Mouse (Mus musculus) erythroblast, embryonic 14.5 days (primary cell): Measurements from ENCODE around the gene Synpr. TPM values are rescaled to one million over a fixed set of nuclear protein-coding genes. Genes with fewer than 3 reads are reported as not detected.

Source experiments
- H3K27me3 ChIP-seq: 2 replicates; pipeline ENCODE4 v1.6.1; 2012; ENCODE audit warnings: inconsistent platforms; ENCODE audit not compliant: control insufficient read depth
- H3K36me3 ChIP-seq: 2 replicates; pipeline ENCODE4 v1.6.1; 2012; ENCODE audit warnings: mild to moderate bottlenecking, inconsistent platforms; ENCODE audit not compliant: control insufficient read depth
- H3K4me1 ChIP-seq: 2 replicates; pipeline ENCODE4 v1.6.1; 2012; ENCODE audit warnings: inconsistent platforms; ENCODE audit not compliant: control insufficient read depth
- H3K4me3 ChIP-seq: replicated peaks from 2 replicates; pipeline ENCODE3; 2012; ENCODE audit warnings: moderate library complexity, mild to moderate bottlenecking, inconsistent platforms
- H3K9me3 ChIP-seq: 2 replicates; pipeline ENCODE4 v1.6.1; 2012; ENCODE audit warnings: low read length, inconsistent platforms, mixed read lengths; ENCODE audit not compliant: control insufficient read depth
- GATA1 ChIP-seq: IDR thresholded peaks from 2 replicates; pipeline ENCODE4 v1.6.1; 2012; ENCODE audit warnings: low read length, inconsistent platforms, mixed read lengths
- TAL1 ChIP-seq: IDR thresholded peaks from 3 replicates; pipeline ENCODE4 v1.6.1; 2012; ENCODE audit warnings: low read length, inconsistent platforms, mixed read lengths
- polyA plus RNA-seq: library from polyadenylated mRNA; stranded (reverse); fragments of >175 nt; gene quantifications from 2 replicates; pipeline ENCODE4 v1.2.3, GENCODE M21; 2012

The Synpr gene
- polyA plus RNA-seq, 1 experiment, result not detected

DNA sequence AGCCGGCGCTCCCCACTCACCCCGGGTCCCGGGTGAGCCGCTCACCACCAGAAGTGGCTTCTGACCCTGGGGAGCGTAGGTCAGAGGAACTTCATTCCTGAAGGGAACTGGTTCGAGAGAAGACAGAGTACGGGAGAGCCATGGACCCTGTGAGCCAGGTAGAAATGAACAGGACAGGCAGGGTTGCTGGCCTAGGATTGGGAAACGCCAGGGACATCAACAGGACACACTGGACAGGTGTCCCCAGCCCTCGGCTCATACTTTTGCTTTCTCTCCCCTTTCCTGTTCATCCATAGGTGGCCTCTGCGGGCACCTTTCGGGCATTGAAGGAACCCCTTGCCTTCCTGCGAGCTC is 242 bp downstream of the Synpr start:
- Histone ChIP-seq H3K4me1 (no peaks in the 10 kb centered on the region), H3K27me3 (no peaks in the 10 kb centered on the region), H3K36me3 (no peaks in the 10 kb centered on the region), H3K4me3 (no peak overlapping the region), H3K9me3 (no peaks in the 10 kb centered on the region)
- no peak for TF ChIP-seq GATA1
- no peak for TF ChIP-seq TAL1

- Histone ChIP-seq H3K9me3 (no peaks in the 10 kb centered on the region), H3K36me3 (no peaks in the 10 kb centered on the region), H3K27me3 (no peaks in the 10 kb centered on the region), H3K4me3 (no peak overlapping the region), H3K4me1 (no peaks in the 10 kb centered on the region)
- TF ChIP-seq TAL1 (no peak), GATA1 (no peak)
Observed at GRCm38 (mm10) chr14:13285341-13286130, 956 bp downstream of the Synpr start.

GRCm38 (mm10) chr14:13294200-13294599 is 9.6 kb downstream of the Synpr start:
- Histone ChIP-seq H3K36me3 (no peaks in the 10 kb centered on the region), H3K4me3 (no peak overlapping the region), H3K27me3 (no peaks in the 10 kb centered on the region), H3K4me1 (no peaks in the 10 kb centered on the region), H3K9me3 (no peaks in the 10 kb centered on the region)
- no peak for TF ChIP-seq TAL1
- no peak for TF ChIP-seq GATA1

GRCm38 (mm10) chr14:13314323-13314722 is 29.7 kb downstream of the Synpr start:
- TF ChIP-seq GATA1 (no peak), TAL1 (no peak)
- no peaks in the 10 kb centered on the region for H3K4me1 ChIP-seq
- no peak overlapping the region for H3K4me3 ChIP-seq
- H3K9me3 ChIP-seq, result no peaks in the 10 kb centered on the region
- H3K36me3 ChIP-seq, result no peaks in the 10 kb centered on the region
- H3K27me3 ChIP-seq, result no peaks in the 10 kb centered on the region

DNA sequence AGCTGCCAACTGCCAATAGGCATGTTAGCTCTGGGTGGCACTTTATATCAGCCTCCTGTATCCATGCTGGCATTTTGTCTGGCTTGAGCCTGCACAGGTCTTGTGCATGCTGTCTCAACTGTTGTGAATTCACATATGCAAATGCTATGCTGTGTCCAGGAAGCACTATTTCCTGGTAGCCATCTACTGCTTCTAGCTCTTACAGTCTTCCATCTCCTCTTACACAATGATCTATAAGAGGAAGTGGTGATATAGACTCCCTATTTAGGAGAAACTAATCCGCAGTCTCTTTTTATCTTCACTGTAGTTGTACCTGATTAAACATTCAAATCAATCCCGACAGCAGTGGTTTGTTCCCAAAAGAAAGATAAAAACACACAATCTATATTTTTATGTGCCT is 43.9 kb downstream of the Synpr start:
- Histone ChIP-seq H3K4me1 (no peaks in the 10 kb centered on the region), H3K36me3 (no peaks in the 10 kb centered on the region), H3K9me3 (no peaks in the 10 kb centered on the region), H3K27me3 (no peaks in the 10 kb centered on the region), H3K4me3 (no peak overlapping the region)
- no peak for TF ChIP-seq GATA1
- no peak for TF ChIP-seq TAL1

- no peaks in the 10 kb centered on the region for H3K9me3 ChIP-seq
- TF ChIP-seq GATA1, result no peak
- TF ChIP-seq TAL1, result no peak
Observed at GRCm38 (mm10) chr14:13332497-13333306, 48.1 kb downstream of the Synpr start.

DNA sequence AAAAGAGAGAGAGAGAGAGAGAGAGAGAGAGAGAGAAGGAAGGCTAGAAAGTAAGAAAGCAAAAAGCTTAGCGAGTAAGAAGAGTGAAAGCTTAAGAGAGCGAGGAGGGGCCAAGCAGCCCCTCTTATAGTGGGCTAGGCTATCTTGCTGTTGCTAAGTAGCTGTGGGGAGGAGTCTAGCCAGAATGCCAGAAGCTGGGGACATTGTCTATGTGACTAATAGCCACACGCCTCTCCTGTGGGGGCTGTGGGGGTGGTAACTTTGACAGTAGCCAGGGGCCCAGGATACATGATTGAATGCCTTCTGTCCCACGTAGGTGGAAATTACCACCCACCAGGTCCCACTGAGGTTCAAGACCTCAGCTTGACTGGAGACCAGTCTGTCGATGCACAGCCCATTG is 48.8 kb downstream of the Synpr start:
- TF ChIP-seq TAL1, result no peak
- Histone ChIP-seq H3K9me3 (no peaks in the 10 kb centered on the region), H3K4me1 (no peaks in the 10 kb centered on the region), H3K27me3 (no peaks in the 10 kb centered on the region), H3K36me3 (no peaks in the 10 kb centered on the region), H3K4me3 (no peak overlapping the region)

More at GRCm38 (mm10) chr14:13332497-13333306, 48.1 kb downstream of the Synpr start:
- Histone ChIP-seq H3K4me3 (no peak overlapping the region), H3K4me1 (no peaks in the 10 kb centered on the region), H3K36me3 (no peaks in the 10 kb centered on the region), H3K27me3 (no peaks in the 10 kb centered on the region)

DNA sequence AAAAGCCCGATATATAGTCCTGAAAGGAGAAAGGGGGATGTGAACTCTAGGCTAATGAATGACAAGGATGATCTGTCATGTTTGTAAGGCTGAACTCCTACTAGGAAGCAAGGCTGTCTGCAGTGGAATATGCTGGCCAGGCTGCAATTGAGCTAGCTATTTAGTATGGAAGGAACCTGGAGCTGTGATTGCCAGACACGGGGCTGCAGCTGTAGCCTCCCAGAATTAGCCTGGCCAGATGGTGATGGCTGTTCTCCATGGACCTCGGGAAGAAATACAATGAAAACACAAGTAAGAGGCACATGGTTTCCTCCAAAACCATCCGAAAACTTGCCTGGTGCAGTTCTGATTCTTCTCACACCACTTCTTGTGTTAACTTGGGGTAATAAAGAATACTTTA is 51.6 kb downstream of the Synpr start:
- TF ChIP-seq TAL1, result no peak
- no peak for TF ChIP-seq GATA1
- H3K9me3 ChIP-seq, result no peaks in the 10 kb centered on the region
- no peak overlapping the region for H3K4me3 ChIP-seq
- H3K4me1 ChIP-seq, result no peaks in the 10 kb centered on the region
- no peaks in the 10 kb centered on the region for H3K36me3 ChIP-seq
- no peaks in the 10 kb centered on the region for H3K27me3 ChIP-seq

DNA sequence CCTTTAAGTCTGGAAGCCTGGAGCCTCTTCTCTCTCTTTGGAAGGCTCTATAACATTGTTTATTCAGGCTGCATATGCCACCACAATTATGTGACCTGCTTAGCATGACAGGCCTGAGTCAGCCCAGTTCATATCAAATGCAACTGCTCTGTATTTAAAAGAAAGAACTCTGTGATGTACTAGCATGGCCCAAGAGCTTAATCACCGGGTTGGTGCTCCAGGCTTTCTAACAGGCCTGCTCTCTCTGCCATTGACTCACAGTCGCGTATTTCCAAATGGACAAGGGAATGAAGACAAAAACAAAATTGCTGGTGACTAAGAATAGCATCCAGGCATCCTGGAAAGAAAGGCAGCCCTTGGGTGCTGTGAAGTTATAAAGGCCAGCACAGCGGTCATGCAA is 56.1 kb downstream of the Synpr start:
- Histone ChIP-seq H3K4me1 (no peaks in the 10 kb centered on the region), H3K27me3 (no peaks in the 10 kb centered on the region), H3K4me3 (no peak overlapping the region), H3K9me3 (no peaks in the 10 kb centered on the region), H3K36me3 (no peaks in the 10 kb centered on the region)
- TF ChIP-seq TAL1 (no peak), GATA1 (no peak)
